Mouse (Mus musculus) midbrain, embryonic 12.5 days (tissue): ENCODE data around the gene Sdr39u1. TPM values are rescaled to one million over a fixed set of nuclear protein-coding genes. Genes with fewer than 3 reads are reported as not detected.

Experiments used
- polyA plus RNA-seq: library from polyadenylated mRNA; unstranded; fragments of >200 nt; fragmentation: Nextera tagmentation; extraction: Ambion mirVana; gene quantifications from 2 replicates; pipeline ENCODE4 v1.2.1, GENCODE M21; 2016

The Sdr39u1 gene
- polyA plus RNA-seq, 1 experiment from 2014 or later = 44.6 TPM

Other genes starting within 250 kb of the Sdr39u1 start
- gene Mdp1, start 239.8 kb downstream of the Sdr39u1 start, polyA plus RNA-seq = 63.8 and 67.2 TPM in 2 replicates
- gene Gmpr2, start 228.4 kb downstream of the Sdr39u1 start, polyA plus RNA-seq = 56.4 and 64.8 TPM in 2 replicates
- 515 and 554 TPM in 2 replicates for gene Nedd8, start 228.2 kb downstream of the Sdr39u1 start, polyA plus RNA-seq
- gene Tinf2, start 218.5 kb downstream of the Sdr39u1 start, polyA plus RNA-seq = 53.5 and 55.4 TPM in 2 replicates
- 0.56 and 0.59 TPM in 2 replicates for gene Tgm1, start 186.4 kb downstream of the Sdr39u1 start, polyA plus RNA-seq
- 34.7 and 35.3 TPM in 2 replicates for gene Rabggta, start 178.0 kb downstream of the Sdr39u1 start, polyA plus RNA-seq
- gene Dhrs1, start 154.6 kb downstream of the Sdr39u1 start, polyA plus RNA-seq = 64.8 and 65.9 TPM in 2 replicates
- gene Nop9, start 154.6 kb downstream of the Sdr39u1 start, polyA plus RNA-seq = 44.1 and 45.9 TPM in 2 replicates
- not detected in 2 replicates for gene Cideb, start 141.8 kb downstream of the Sdr39u1 start, polyA plus RNA-seq
- 0.24 and 0.41 TPM in 2 replicates for gene Ltb4r2, start 138.9 kb downstream of the Sdr39u1 start, polyA plus RNA-seq
- 0.13 TPM in 1 of 2 replicates, not detected in the other for gene Ltb4r1, start 134.3 kb downstream of the Sdr39u1 start, polyA plus RNA-seq
- gene Adcy4, start 116.2 kb downstream of the Sdr39u1 start, polyA plus RNA-seq = 6.6 and 7.9 TPM in 2 replicates
- gene Ripk3, start 111.4 kb downstream of the Sdr39u1 start, polyA plus RNA-seq = 5.3 and 8.3 TPM in 2 replicates
- gene Nfatc4, start 77.1 kb downstream of the Sdr39u1 start, polyA plus RNA-seq = 20.2 and 24.0 TPM in 2 replicates
- gene Nynrin, start 46.3 kb downstream of the Sdr39u1 start, polyA plus RNA-seq = 27.6 and 28.0 TPM in 2 replicates
- gene Cbln3, start 15.9 kb downstream of the Sdr39u1 start, polyA plus RNA-seq = 0.12 and 0.15 TPM in 2 replicates
- gene Khnyn, start 15.3 kb downstream of the Sdr39u1 start, polyA plus RNA-seq = 21.5 and 22.4 TPM in 2 replicates
- not detected in 2 replicates for gene Cma1, start 44.4 kb upstream of the Sdr39u1 start, polyA plus RNA-seq
- gene Cma2, start 50.7 kb upstream of the Sdr39u1 start, polyA plus RNA-seq = not detected in 2 replicates
- gene Mcpt1, start 117.7 kb upstream of the Sdr39u1 start, polyA plus RNA-seq = not detected in 2 replicates
- gene Mcpt9, start 130.2 kb upstream of the Sdr39u1 start, polyA plus RNA-seq = not detected in 2 replicates
- not detected in 2 replicates for gene Mcpt2, start 141.7 kb upstream of the Sdr39u1 start, polyA plus RNA-seq
- gene Mcpt4, start 162.0 kb upstream of the Sdr39u1 start, polyA plus RNA-seq = not detected in 2 replicates
- not detected in 2 replicates for gene Mcpt8, start 185.0 kb upstream of the Sdr39u1 start, polyA plus RNA-seq
- gene Ctsg, start 202.3 kb upstream of the Sdr39u1 start, polyA plus RNA-seq = not detected in 2 replicates
- gene Gzme, start 220.3 kb upstream of the Sdr39u1 start, polyA plus RNA-seq = not detected in 2 replicates
- gene Gzmd, start 232.3 kb upstream of the Sdr39u1 start, polyA plus RNA-seq = not detected in 2 replicates